Mouse (Mus musculus) adrenal gland, postnatal 10 days (tissue): ENCODE results near the gene Leng9. TPM values are rescaled to one million over a fixed set of nuclear protein-coding genes. Genes with fewer than 3 reads are reported as not detected.

Experiments used
- DNase-seq: peaks from one replicate; pipeline ENCODE4 v3.0.0; 2021; ENCODE audit warnings: mixed read lengths
- total RNA-seq, 2 experiments: library from RNA; stranded (reverse); gene quantifications; 2 replicates each; pipeline ENCODE4 v1.2.3; 2021

Gene Leng9
- total RNA-seq, 2 experiments from 2014 or later: 5.5 to 9.8 TPM

DNA sequence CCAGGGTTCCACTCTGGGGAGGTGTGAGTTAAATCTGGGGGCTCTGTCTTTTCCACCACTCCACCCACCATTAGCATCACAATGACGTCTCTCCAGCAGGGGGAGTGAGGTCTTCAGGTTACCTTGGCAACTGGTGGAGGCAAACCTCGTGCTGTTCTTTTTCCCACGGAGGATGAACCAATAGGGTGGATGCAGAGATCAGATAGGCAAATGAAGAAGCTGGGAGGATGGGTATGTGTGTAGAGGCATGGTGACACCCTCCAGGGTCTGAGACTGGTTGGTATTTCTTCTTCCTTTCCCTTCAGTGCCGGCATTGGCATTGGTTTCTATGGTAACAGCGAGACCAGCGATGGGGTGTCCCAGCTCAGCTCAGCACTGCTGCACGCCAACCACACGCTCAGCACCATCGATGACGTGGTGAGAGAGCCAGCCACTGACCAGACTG, 25.8 kb downstream of the Leng9 start:
- DNase-seq: no peak

DNA sequence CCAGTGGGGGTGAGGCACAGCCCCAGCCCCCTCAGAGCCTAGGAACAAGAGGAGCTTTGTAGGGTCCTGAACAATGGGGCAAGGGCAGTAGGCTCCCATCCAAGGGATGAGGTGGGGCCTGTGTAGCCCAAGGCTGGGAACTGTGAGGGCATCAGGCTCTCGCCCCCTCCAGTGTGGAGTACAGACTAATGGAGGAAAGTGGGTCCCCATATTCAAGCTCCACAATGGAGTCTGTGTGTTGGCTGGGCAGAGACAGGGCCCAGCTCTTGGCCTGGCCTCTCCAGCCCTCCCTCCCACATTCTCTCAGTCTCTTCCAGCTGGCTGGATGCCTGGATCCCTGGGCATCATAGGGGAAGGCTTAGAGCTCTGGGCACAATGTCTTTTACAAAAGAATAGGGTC, 26.4 kb downstream of the Leng9 start:
- DNase-seq: peak; percentile 76

DNA sequence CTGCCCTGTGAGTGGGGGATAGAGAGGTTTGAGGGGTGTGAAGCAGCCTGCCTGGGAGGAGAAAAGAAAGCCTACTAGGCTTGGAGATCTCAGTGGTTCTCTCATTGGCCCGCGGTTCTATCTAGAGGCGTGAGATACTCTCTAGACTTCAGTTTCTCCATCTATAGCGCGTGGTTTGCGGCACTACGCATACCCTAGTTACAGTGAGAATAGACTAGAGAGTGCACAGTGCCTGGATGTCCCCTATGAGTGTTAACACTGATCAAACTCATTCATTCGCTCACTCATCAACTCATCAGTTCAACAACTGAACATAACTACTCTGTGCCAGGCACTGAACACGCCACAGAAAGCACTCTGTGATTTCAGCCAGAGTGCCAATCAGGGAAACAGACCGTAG, 27.4 kb downstream of the Leng9 start:
- DNase-seq: no peak

DNA sequence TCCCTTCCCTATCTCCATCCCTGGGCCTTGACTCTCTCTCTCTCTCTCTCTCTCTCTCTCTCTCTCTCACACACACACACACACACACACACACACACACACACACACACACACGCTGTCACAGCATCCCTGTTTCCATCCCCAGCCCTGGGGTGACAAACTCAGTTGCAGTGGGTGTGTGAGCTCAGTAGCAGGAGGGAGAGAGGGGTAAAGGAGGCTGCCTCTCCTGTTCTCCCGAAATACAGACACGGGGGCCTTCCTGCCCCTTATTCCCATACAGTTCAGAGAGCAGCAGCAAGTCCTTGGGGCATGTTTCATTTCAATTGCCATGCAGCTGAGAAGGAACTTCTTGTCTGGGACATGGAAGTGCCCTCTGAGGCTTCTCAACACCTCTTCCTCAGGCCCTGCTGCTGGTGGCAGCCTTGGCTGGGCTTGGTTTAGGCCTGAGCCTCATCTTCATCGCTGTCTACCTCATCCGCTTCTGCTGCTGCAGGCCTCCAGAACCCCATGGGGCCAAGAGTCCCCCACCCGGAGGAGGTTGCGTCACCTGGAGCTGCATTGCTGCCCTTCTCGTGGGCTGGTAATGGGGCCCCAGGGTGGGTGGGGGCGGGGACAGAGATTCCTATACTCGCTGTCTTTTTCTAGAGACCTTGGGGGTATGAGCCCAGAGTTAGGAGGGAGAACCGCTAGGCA, 28.0 kb downstream of the Leng9 start:
- no peak for DNase-seq

DNA sequence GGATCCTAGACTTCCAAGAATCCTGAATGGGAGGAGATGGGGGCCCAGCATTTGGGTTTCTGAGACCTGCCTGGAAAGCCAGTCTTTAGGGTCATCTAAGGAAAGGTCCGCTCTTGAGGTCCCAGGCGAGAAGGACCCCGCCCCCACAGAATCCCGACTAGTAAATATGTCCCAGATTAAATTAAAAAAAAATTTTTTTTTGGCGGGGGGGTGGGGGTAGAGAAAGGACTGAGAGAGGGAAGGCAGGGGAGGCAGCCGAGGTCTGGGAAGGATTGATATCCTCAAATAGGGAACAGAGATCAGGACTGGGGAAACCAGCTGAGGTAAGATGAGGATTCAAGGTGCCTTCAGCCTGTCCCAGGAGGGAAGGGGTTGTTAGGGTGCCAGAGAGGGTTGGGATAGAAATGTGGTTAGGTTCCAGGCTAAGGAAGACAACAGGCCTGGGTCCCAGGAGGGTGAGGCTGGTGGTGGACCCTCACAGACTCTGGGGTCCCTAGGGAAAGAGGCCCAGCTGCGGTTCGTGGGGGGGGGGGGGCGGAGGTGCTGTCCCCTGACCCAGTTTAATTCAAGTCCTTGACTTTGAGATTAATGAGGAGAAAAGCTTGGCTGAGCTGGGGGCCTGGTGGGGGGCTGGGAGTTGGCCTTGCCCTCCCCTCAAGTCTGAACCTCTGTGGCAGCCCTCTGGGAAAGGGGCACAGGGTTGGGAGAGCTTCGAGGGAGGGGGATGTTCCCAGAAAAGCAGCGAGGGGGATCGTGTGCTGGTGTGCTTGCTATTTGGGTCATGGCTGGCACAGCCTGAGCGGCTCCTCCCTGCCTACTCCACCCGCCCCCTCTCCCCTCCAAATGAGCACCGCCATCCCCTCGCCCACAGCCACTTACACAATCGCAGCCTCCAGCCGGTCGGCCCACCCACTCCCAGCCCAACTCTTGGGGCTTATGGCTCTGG, 29.9 kb downstream of the Leng9 start:
- DNase-seq: no peak

DNA sequence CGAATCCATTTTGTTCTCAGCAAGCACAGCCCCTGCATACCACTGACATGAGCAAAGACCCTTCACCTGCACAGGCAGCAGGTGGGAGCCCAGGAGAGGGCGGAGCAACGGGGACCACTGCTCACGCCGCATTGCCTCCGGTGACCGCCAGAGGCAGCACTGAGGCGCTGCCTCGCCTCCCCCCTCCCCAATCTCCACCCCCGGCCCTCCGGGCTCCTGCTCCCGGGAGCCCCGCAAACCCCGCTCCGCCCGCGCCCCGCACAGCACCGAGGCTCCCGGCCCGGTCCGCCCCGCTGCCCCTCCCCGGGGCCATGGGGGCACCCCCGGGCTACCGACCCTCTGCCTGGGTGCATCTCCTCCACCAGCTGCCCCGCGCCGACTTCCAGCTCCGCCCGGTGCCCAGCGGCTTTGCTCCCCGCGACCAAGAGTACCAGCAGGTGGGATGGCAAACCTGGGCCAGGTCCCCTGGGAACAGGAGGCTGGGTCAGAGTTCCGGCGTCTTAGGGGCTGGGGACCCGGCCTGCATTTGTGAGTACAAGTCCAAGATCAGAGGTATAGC, 30.8 kb downstream of the Leng9 start, which contains the start of gene Ttyh1:
Gene Ttyh1, plus strand, starts transcription at position 65 of the 559 bp plus-strand sequence.
- DNase-seq: no peak

DNA sequence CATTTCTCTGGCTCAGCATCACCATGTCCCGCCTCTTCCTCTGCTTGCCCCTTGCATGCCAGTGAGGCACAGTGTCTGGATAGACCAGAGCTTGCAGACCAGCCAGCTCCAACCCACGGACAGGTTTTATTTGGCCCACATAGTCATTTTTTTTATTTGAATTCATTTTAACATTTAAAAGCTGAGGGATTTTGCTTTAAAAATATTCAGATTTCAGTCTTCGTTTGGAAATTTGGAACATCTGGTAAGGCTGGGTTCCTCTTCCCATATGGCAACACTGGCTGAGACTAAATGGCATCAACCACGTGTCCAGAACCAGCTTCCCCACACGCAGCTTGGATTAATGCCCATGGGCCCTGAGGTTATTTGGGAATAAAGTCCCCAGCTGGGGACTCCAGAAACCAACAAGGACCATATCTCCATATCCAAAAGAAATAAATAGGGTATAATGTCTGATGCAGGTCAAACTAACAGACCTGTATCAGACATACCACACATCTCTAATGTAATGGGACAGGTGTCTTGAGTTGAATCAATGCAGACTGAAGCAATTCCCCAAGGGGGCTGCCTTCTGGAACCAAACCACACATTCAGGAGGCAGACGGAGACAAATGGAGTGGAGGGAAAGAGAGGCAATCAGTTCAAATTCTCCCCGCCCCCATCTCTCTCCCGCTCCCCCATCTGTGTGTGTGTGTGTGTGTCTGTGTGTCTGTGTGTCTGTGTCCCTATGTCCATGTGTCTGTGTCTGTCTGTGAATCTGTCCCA, 32.9 kb downstream of the Leng9 start:
- DNase-seq: no peak

DNA sequence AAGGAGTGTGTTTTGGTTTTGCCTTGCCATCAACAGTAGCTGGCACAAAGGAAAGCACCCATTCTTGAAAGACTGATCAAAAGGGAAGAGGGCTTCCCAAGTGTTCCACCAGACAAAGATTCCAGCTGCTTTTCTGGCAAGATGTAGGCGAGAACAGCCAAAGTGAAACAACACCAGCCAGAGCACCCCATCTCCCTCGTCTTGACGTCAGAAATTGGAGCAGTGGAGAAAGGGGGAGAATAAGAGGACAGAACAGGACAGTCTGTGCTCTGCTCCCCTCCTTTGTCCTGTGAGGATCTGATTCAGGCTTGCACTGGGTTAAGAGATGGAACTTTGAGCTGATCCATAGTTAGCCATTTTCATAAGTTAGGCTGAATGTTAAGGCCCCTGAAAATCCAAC, 38.4 kb downstream of the Leng9 start:
- DNase-seq: no peak

DNA sequence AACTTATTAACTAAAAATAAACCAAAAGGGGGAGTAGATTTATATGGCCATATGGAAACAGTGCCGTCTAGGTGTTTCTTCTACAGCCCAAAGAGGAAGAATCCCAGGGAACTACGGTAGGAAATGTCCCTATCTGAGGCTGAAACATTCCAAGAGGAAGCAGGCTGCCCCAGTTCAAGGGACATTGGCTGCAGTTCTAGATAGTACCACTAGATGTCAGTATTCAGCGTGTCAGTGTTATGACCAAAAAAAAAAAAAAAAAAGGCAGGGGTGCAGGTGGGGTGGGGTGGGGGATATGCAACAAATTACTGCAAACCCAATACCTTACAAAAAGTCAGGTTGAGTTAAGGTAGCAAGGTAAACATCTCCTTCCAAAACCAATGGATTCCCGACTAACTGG, 46.8 kb downstream of the Leng9 start:
- DNase-seq: peak; percentile 23

DNA sequence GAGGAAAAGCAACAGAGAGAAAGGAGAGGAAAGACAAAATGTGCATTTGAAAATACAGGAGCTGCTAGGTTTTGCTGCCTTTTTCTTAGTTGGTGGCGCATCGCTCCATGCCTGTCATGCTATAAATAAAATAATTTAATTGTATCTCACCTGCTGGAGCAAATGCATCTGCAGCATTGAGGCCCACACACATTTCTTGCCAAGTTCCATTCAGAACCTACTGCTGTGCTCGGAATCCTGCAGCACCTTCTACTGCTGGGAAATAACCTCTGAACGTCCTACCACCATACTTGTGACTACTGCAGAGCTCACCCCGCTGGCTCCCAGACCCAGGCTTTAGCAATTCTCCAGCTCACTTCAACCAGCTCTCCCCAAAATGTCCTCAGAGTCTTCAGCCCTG, 49.0 kb downstream of the Leng9 start:
- DNase-seq: no peak

DNA sequence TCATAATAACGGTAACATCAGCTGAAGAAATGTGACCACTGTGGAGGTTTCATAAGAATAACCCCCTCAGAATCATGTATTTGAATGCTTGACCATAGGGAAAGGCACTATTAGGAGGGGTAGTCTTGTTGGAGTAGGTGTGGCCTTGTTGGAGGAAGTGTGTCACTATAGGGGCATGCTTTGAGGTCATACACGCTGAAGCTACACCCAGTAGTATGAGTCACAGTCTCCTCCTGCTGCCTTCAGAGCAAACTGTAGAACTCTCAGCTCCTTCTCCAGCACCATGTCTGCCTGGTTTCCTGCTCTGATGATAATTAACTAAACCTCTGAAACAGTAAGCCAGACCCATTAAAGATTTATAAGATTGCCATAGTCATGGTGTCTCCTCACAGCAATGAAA, 51.3 kb downstream of the Leng9 start:
- DNase-seq: no peak

DNA sequence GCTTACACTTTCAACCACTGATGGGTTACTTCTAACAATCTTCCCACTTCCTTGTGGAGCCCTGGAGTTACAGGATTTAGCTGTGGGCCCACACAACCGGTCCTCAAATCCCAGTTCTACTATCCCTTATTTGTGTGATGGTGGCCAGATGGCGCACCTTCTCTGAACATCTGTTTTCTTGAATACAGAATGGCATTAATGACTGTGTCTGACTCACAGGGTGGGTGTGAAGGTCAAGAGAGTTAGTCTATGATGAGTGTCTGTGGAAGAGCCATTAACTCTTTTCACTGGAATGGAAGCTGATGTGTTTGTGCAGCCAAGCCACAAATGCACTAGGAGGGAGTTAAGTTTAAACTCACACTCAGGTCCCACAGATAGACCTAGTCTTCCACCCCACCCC, 51.9 kb downstream of the Leng9 start:
- DNase-seq: no peak

Other genes starting within 250 kb of the Leng9 start
- gene Lilra6, start 234.9 kb downstream of the Leng9 start, total RNA-seq: under 1 TPM; 0.42 to 0.45 TPM
- gene Lair1, start 87.2 kb downstream of the Leng9 start, total RNA-seq: 1 to 10 TPM; 1.4 to 2.5 TPM
- gene Ttyh1, start 31.0 kb downstream of the Leng9 start, total RNA-seq: 1 to 10 TPM; 6.4 to 9.1 TPM
- gene Leng8, start 13.3 kb downstream of the Leng9 start, total RNA-seq: 100 to 1,000 TPM in 1 of 2 experiments, 10 to 100 TPM in 1; 66.0 to 134 TPM
- gene Cdc42ep5, start 14.5 kb upstream of the Leng9 start, total RNA-seq: 10 to 100 TPM; 24.8 to 25.3 TPM
- gene Lilra5, start 87.4 kb upstream of the Leng9 start, total RNA-seq: under 1 TPM; 0.30 to 0.36 TPM
- under 1 TPM; 0.24 to 0.39 TPM for gene Ncr1, start 187.3 kb upstream of the Leng9 start, total RNA-seq
- under 1 TPM; 0.12 to 0.18 TPM for gene Gp6, start 247.4 kb upstream of the Leng9 start, total RNA-seq